Mouse (Mus musculus) embryonic facial prominence, embryonic 14.5 days (tissue): ENCODE data around the gene Vamp5. TPM values are rescaled to one million over a fixed set of nuclear protein-coding genes. Genes with fewer than 3 reads are reported as not detected.

Experiments
- ATAC-seq: fragments of 200-750 bp; cut with Nextera tagmentation; 2 replicates; pipeline ENCODE4 v1.8.0; 2017; ENCODE audit warnings: low read depth, moderate number of reproducible peaks, moderate TSS enrichment
- DNase-seq: peaks from one replicate; pipeline ENCODE4 v3.0.0-alpha.2; 2015; ENCODE audit warnings: low spot score
- H3K27ac ChIP-seq: fragments of 300-500 bp; sonication (generic); replicated peaks from 2 replicates; pipeline ENCODE4 v1.5.1; 2014; ENCODE audit warnings: low read depth, mild to moderate bottlenecking, low read length, moderate library complexity
- H3K27me3 ChIP-seq: fragments of 300-500 bp; sonication (generic); replicated peaks from 2 replicates; pipeline ENCODE4 v1.6.1; 2014; ENCODE audit warnings: low read length; ENCODE audit not compliant: control insufficient read depth, insufficient read depth
- H3K36me3 ChIP-seq: fragments of 300-500 bp; sonication (generic); 2 replicates; pipeline ENCODE4 v1.6.1; 2014; ENCODE audit warnings: low read length, mixed read lengths; ENCODE audit not compliant: control insufficient read depth, insufficient read depth
- H3K4me1 ChIP-seq: fragments of 300-500 bp; sonication (generic); 2 replicates; pipeline ENCODE4 v1.6.1; 2014; ENCODE audit warnings: antibody characterized with exemption, low read length; ENCODE audit not compliant: control insufficient read depth, insufficient read depth
- H3K4me2 ChIP-seq: fragments of 300-500 bp; sonication (generic); 2 replicates; pipeline ENCODE4 v1.6.1; 2014; ENCODE audit warnings: low read depth, mild to moderate bottlenecking, low read length, moderate library complexity, mixed read lengths
- H3K4me3 ChIP-seq: fragments of 300-500 bp; sonication (generic); 2 replicates; pipeline ENCODE4 v1.5.1; 2014; ENCODE audit warnings: low read depth, mild to moderate bottlenecking, low read length
- H3K9ac ChIP-seq: fragments of 300-500 bp; sonication (generic); 2 replicates; pipeline ENCODE4 v1.6.1; 2014; ENCODE audit warnings: low read depth, mild to moderate bottlenecking, low read length, moderate library complexity, mixed read lengths
- H3K9me3 ChIP-seq: fragments of 300-500 bp; sonication (generic); 2 replicates; pipeline ENCODE4 v1.6.1; 2016; ENCODE audit warnings: low read length; ENCODE audit not compliant: control insufficient read depth
- WGBS: fragments of 180-500 bp; shearing (Covaris S2); extraction: QIAGEN DNeasy Blood & Tissue Kit; methylation state at CpG from one replicate; pipeline ENCODE4 v1.1.7; 2014; 5-methylcytosine and 5-hydroxymethylcytosine counted together
- polyA plus RNA-seq: library from polyadenylated mRNA; unstranded; fragments of >200 nt; fragmentation: Nextera tagmentation; extraction: Ambion mirVana; gene quantifications from 2 replicates; pipeline ENCODE4 v1.2.1, GENCODE M21; 2014

Vamp5 gene
- polyA plus RNA-seq, 1 experiment from 2014 or later: 20.3 TPM

- Histone ChIP-seq H3K27me3 (no peaks in the 10 kb centered on the region), H3K4me3 (peak overlapping the region; percentile 60), H3K9ac (peak overlapping the region; percentile 77), H3K36me3 (peaks cover 27% of the 10 kb centered on the region), H3K4me1 (peaks cover 9% of the 10 kb centered on the region), H3K27ac (no peak overlapping the region), H3K9me3 (no peaks in the 10 kb centered on the region), H3K4me2 (peak overlapping the region; percentile 71)
- no peak for ATAC-seq
- WGBS: 88% methylated on average over 5 of the region's 5 CpGs
- DNase-seq: no peak
Measured at GRCm38 (mm10) chr6:72415181-72415580, 34.9 kb upstream of the Vamp5 start.

GRCm38 (mm10) chr6:72414076-72414756 is 33.9 kb upstream of the Vamp5 start, which contains the start of gene Ggcx:
Gene Ggcx (plus strand): TSS chr6:72414308.
- peaks cover 17% of the 10 kb centered on the region for H3K36me3 ChIP-seq
- WGBS: 1% methylated on average over 33 of the region's 33 CpGs
- H3K4me2 ChIP-seq: peak within 1 kb of the TSS; percentile 71
- peak within 1 kb of the TSS; percentile 77 for H3K9ac ChIP-seq
- peaks cover 9% of the 10 kb centered on the region for H3K4me1 ChIP-seq
- no peaks in the 10 kb centered on the region for H3K9me3 ChIP-seq
- DNase-seq (peak; percentile 98), ATAC-seq (peak; percentile 97)
- no peaks in the 10 kb centered on the region for H3K27me3 ChIP-seq
- peak within 1 kb of the TSS; percentile 66; the same call in 1 of the 2 replicates for H3K27ac ChIP-seq
- peak within 1 kb of the TSS; percentile 60 for H3K4me3 ChIP-seq

- Histone ChIP-seq H3K4me3 (no peak overlapping the region), H3K4me2 (no peak overlapping the region), H3K36me3 (no peaks in the 10 kb centered on the region), H3K9me3 (no peaks in the 10 kb centered on the region), H3K9ac (no peak overlapping the region), H3K27me3 (no peaks in the 10 kb centered on the region), H3K4me1 (peaks cover 6% of the 10 kb centered on the region), H3K27ac (no peak overlapping the region)
- ATAC-seq (no peak), DNase-seq (no peak)
- WGBS: 79% methylated on average over 7 of the region's 7 CpGs
Measured at GRCm38 (mm10) chr6:72410518-72410917, 30.2 kb upstream of the Vamp5 start.

GRCm38 (mm10) chr6:72410003-72410402 is 29.7 kb upstream of the Vamp5 start:
- Histone ChIP-seq H3K9me3 (no peaks in the 10 kb centered on the region), H3K27ac (no peak overlapping the region), H3K27me3 (no peaks in the 10 kb centered on the region), H3K4me1 (peaks cover 3% of the 10 kb centered on the region), H3K4me2 (no peak overlapping the region), H3K9ac (no peak overlapping the region), H3K36me3 (no peaks in the 10 kb centered on the region), H3K4me3 (no peak overlapping the region)
- ATAC-seq (no peak), DNase-seq (no peak)
- 28% methylated on average over 1 of the region's 1 CpGs for whole genome bisulfite sequencing

- DNase-seq (peak; percentile 84), ATAC-seq (no peak)
- 9% methylated on average over 3 of the region's 3 CpGs for WGBS
- Histone ChIP-seq H3K36me3 (no peaks in the 10 kb centered on the region), H3K9ac (no peak overlapping the region), H3K9me3 (no peaks in the 10 kb centered on the region), H3K4me1 (no peaks in the 10 kb centered on the region), H3K4me2 (no peak overlapping the region), H3K27ac (no peak overlapping the region), H3K4me3 (no peak overlapping the region), H3K27me3 (no peaks in the 10 kb centered on the region)
Measured at GRCm38 (mm10) chr6:72409567-72409966, 29.3 kb upstream of the Vamp5 start.

- H3K27ac ChIP-seq: no peak overlapping the region
- no peaks in the 10 kb centered on the region for H3K36me3 ChIP-seq
- H3K4me1 ChIP-seq: no peaks in the 10 kb centered on the region
- H3K9me3 ChIP-seq: no peaks in the 10 kb centered on the region
- H3K4me2 ChIP-seq: no peak overlapping the region
- H3K9ac ChIP-seq: no peak overlapping the region
- ATAC-seq: peak; percentile 78
- H3K27me3 ChIP-seq: no peaks in the 10 kb centered on the region
- DNase-seq: peak; percentile 92
- no peak overlapping the region for H3K4me3 ChIP-seq
- 0% methylated on average over 5 of the region's 5 CpGs for whole genome bisulfite sequencing
Measured at GRCm38 (mm10) chr6:72407119-72407518, 26.9 kb upstream of the Vamp5 start.

GRCm38 (mm10) chr6:72405356-72405755 is 25.1 kb upstream of the Vamp5 start:
- no peak overlapping the region for H3K27ac ChIP-seq
- no peak for DNase-seq
- no peak overlapping the region for H3K9ac ChIP-seq
- no peaks in the 10 kb centered on the region for H3K36me3 ChIP-seq
- no peaks in the 10 kb centered on the region for H3K27me3 ChIP-seq
- no peaks in the 10 kb centered on the region for H3K4me1 ChIP-seq
- no peak for ATAC-seq
- no peaks in the 10 kb centered on the region for H3K9me3 ChIP-seq
- 63% methylated on average over 7 of the region's 7 CpGs for WGBS
- no peak overlapping the region for H3K4me2 ChIP-seq
- no peak overlapping the region for H3K4me3 ChIP-seq

GRCm38 (mm10) chr6:72401875-72402274 is 21.6 kb upstream of the Vamp5 start:
- peak; percentile 66 for DNase-seq
- WGBS: 21% methylated on average over 7 of the region's 7 CpGs
- Histone ChIP-seq H3K9me3 (no peaks in the 10 kb centered on the region), H3K9ac (no peak overlapping the region), H3K27me3 (no peaks in the 10 kb centered on the region), H3K27ac (no peak overlapping the region), H3K4me1 (no peaks in the 10 kb centered on the region), H3K36me3 (no peaks in the 10 kb centered on the region), H3K4me3 (no peak overlapping the region), H3K4me2 (no peak overlapping the region)
- ATAC-seq: no peak

- Histone ChIP-seq H3K4me1 (no peaks in the 10 kb centered on the region), H3K36me3 (no peaks in the 10 kb centered on the region), H3K9me3 (no peaks in the 10 kb centered on the region), H3K9ac (no peak overlapping the region), H3K4me2 (no peak overlapping the region), H3K27me3 (no peaks in the 10 kb centered on the region), H3K4me3 (no peak overlapping the region), H3K27ac (no peak overlapping the region)
- no peak for ATAC-seq
- 55% methylated on average over 2 of the region's 2 CpGs for WGBS
- DNase-seq: no peak
Measured at GRCm38 (mm10) chr6:72399967-72400366, 19.7 kb upstream of the Vamp5 start.
